Mouse (Mus musculus): ENCODE data around the gene Gm20888. TPM values are rescaled to one million over a fixed set of nuclear protein-coding genes. Genes with fewer than 3 reads are reported as not detected.

The Gm20888 gene
- not detected for total RNA-seq (2023)

DNA sequence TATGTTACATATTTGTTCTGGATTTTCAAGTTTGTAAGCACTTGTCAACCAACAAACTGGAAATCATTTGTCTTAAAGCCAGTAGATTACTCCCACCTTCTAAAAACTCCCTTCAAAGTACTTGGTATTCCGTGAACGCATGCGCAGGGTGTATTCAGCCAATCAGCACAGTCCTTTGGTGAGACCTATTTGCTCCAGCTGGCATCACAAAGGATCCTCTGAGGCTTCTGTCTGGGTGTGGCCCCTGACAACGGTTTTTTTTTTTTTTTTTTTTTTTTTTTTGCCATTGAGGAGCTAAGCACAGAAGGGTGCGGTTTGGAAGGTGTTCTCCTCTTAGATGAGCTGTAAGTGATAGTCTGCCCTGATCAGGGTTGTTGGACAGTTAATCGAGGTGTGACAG lies at the start of gene Gm20888:
Gene Gm20888, plus strand, starts transcription at position 301 of the 400 bp plus-strand sequence.

Other genes starting within 250 kb of the Gm20888 start
- not detected for gene Gm21118, start 168.2 kb upstream of the Gm20888 start, total RNA-seq (2023)
- gene Gm29423, start 138.6 kb upstream of the Gm20888 start, total RNA-seq (2023), result not detected
- not detected for gene Gm29644, start 138.5 kb upstream of the Gm20888 start, total RNA-seq (2023)

Measured in CD4-positive naive resting alpha-beta T cell, adult 76 days (primary cell).